Mouse (Mus musculus) frontal cortex, postnatal 10 days (tissue): ENCODE measurements around the gene Vmn1r14.
"Not testable (repeated sequence)": the region's sequence is repeated elsewhere in the genome, so short reads cannot be mapped to it uniquely, and the experiment has no call there.

ENCODE experiments used
- DNase-seq, 2 experiments: peaks; one replicate each; pipeline ENCODE4 v3.0.0; 2022; ENCODE audit warnings: low spot score in 2 of 2, mixed read lengths in 1 of 2

The Vmn1r14 gene

GRCm38 (mm10) chr6:57231386-57231785, at the start of gene Vmn1r14:
Gene Vmn1r14, plus strand, starts transcription at chr6:57231686.
- DNase-seq, result no peak

- not testable (repeated sequence) for DNase-seq
Measured at GRCm38 (mm10) chr6:57190016-57190415, 41.5 kb upstream of the Vmn1r14 start.

GRCm38 (mm10) chr6:57202990-57203389, 28.5 kb upstream of the Vmn1r14 start, which contains the start of gene Vmn1r13:
Gene Vmn1r13, plus strand, starts transcription at chr6:57203290.
- not testable (repeated sequence) for DNase-seq

- DNase-seq, result no peak
Measured at GRCm38 (mm10) chr6:57257652-57258051, 26.2 kb downstream of the Vmn1r14 start, which contains the start of gene Vmn1r15. Gene Vmn1r15, plus strand, starts transcription at chr6:57257952.

- no peak for DNase-seq
Measured at GRCm38 (mm10) chr6:57260990-57261389, 29.5 kb downstream of the Vmn1r14 start.

GRCm38 (mm10) chr6:57271881-57272280, 40.4 kb downstream of the Vmn1r14 start:
- no peak for DNase-seq

- DNase-seq, result no peak
Measured at GRCm38 (mm10) chr6:57272517-57272916, 41.0 kb downstream of the Vmn1r14 start.

GRCm38 (mm10) chr6:57278952-57279351, 47.5 kb downstream of the Vmn1r14 start:
- no peak for DNase-seq
